ENCODE assay signal across 45 mouse cellular contexts in genomic region chr4:134149389-134149788, GRCm38 (mm10). TPM values are rescaled to one million over a fixed set of nuclear protein-coding genes. Genes with fewer than 3 reads are reported as not detected.
"Had no signal": no experiment of that assay in that cellular context is flagged by ENCODE, and none has a peak within 500 bp of the region (broad histone marks: within the 10 kb centered on the region; RNA-seq: fewer than 3 reads in every experiment).

No protein-coding gene starts in this region.

- H3K27ac ChIP-seq: left cerebral cortex, adult 2 months; limb, embryonic 10.5 days; limb, embryonic 12.5 days; limb, embryonic 13.5 days; limb, embryonic 15.5 days; liver, embryonic 12.5 days; liver, embryonic 13.5 days; liver, embryonic 14.5 days; liver, embryonic 15.5 days; lung, embryonic 15.5 days; macrophage; midbrain, embryonic 10.5 days; midbrain, embryonic 12.5 days; midbrain, embryonic 13.5 days; midbrain, embryonic 15.5 days had no signal

- H3K9me3 ChIP-seq: limb, embryonic 10.5 days; limb, embryonic 12.5 days; limb, embryonic 13.5 days; limb, embryonic 15.5 days; liver, embryonic 12.5 days; liver, embryonic 13.5 days; liver, embryonic 15.5 days; lung, embryonic 15.5 days; megakaryocyte, embryonic 14.5 days; midbrain, embryonic 10.5 days; midbrain, embryonic 12.5 days; midbrain, embryonic 13.5 days; midbrain, embryonic 15.5 days had no signal

- H3K27me3 ChIP-seq: limb, embryonic 12.5 days; limb, embryonic 13.5 days; limb, embryonic 15.5 days; liver, embryonic 12.5 days; liver, embryonic 13.5 days; liver, embryonic 15.5 days; lung, embryonic 15.5 days; megakaryocyte, embryonic 14.5 days; midbrain, embryonic 12.5 days; midbrain, embryonic 13.5 days; midbrain, embryonic 15.5 days had no signal

- H3K4me1 ChIP-seq: limb, embryonic 10.5 days; limb, embryonic 12.5 days; limb, embryonic 13.5 days; limb, embryonic 15.5 days; liver, embryonic 15.5 days; lung, embryonic 15.5 days; megakaryocyte, embryonic 14.5 days; midbrain, embryonic 10.5 days; midbrain, embryonic 12.5 days; midbrain, embryonic 13.5 days; midbrain, embryonic 15.5 days had no signal

- H3K4me2 ChIP-seq: limb, embryonic 12.5 days; limb, embryonic 13.5 days; limb, embryonic 15.5 days; liver, embryonic 11.5 days; liver, embryonic 12.5 days; liver, embryonic 13.5 days; liver, embryonic 15.5 days; lung, embryonic 14.5 days; lung, embryonic 15.5 days; midbrain, embryonic 12.5 days; midbrain, embryonic 13.5 days; midbrain, embryonic 15.5 days had no signal

- DNase-seq: left cerebral cortex, postnatal 4 days; liver, embryonic 13.5 days; liver, postnatal 0 days; lung, adult 18-20 months; lung, adult 2 months; lung, embryonic 14.5 days; lung, postnatal 10 days; lung, postnatal 14 days; lung, postnatal 36 days; lung, postnatal 4 days; midbrain, embryonic 14.5 days had no signal

- H3K4me3 ChIP-seq: left cerebral cortex, adult 2 months; limb, embryonic 10.5 days; limb, embryonic 12.5 days; limb, embryonic 13.5 days; limb, embryonic 15.5 days; liver, embryonic 12.5 days; liver, embryonic 13.5 days; liver, embryonic 15.5 days; lung, embryonic 15.5 days; megakaryocyte, embryonic 14.5 days; midbrain, embryonic 10.5 days; midbrain, embryonic 12.5 days; midbrain, embryonic 13.5 days; midbrain, embryonic 15.5 days; myocyte had no signal

- H3K9ac ChIP-seq: limb, embryonic 12.5 days; limb, embryonic 13.5 days; limb, embryonic 15.5 days; liver, embryonic 12.5 days; liver, embryonic 13.5 days; liver, embryonic 14.5 days; liver, embryonic 15.5 days; liver, postnatal 0 days; lung, embryonic 14.5 days; lung, embryonic 15.5 days; midbrain, embryonic 12.5 days; midbrain, embryonic 13.5 days; midbrain, embryonic 15.5 days had no signal

- ATAC-seq: liver, embryonic 12.5 days; liver, postnatal 0 days; lung, postnatal 0 days; midbrain, embryonic 13.5 days; midbrain, embryonic 15.5 days; midbrain, embryonic 16.5 days had no signal

RNA-seq across cellular contexts. Expression of gene Gm7534, which starts 53.4 kb away (rescaled TPM):
- total RNA-seq: left cerebral cortex, adult 18-20 months; left cerebral cortex, adult 2 months; left cerebral cortex, adult 8-10 months; left cerebral cortex, postnatal 10 days; left cerebral cortex, postnatal 14 days; left cerebral cortex, postnatal 25 days; left cerebral cortex, postnatal 36 days; left cerebral cortex, postnatal 4 days; liver, adult 2 months; megakaryocyte progenitor cell, adult 5-6 weeks; megakaryocyte, adult 5-6 weeks; megakaryocyte-erythroid progenitor cell, adult 5-6 weeks had no signal
- polyA plus RNA-seq: limb, embryonic 10.5 days; limb, embryonic 11.5 days; limb, embryonic 12.5 days; limb, embryonic 13.5 days; limb, embryonic 14.5 days; limb, embryonic 15.5 days; liver, adult 2 months; liver, embryonic 11.5 days; liver, embryonic 12.5 days; liver, embryonic 13.5 days; liver, embryonic 14.5 days; liver, embryonic 15.5 days; liver, embryonic 16.5 days; liver, postnatal 0 days; lung, adult 2 months; lung, embryonic 14.5 days; lung, embryonic 15.5 days; lung, embryonic 16.5 days; lung, postnatal 0 days; macrophage; midbrain, embryonic 10.5 days; midbrain, embryonic 12.5 days; midbrain, embryonic 13.5 days; midbrain, embryonic 14.5 days; midbrain, embryonic 15.5 days; midbrain, embryonic 16.5 days; myocyte; neural tube, embryonic 11.5 days had no signal

RNA-seq across cellular contexts. Expression of gene Cd52, which starts 54.5 kb away (rescaled TPM):
- polyA plus RNA-seq: myocyte had no signal
